Mouse (Mus musculus) CH12.LX (cell line): ENCODE measurements around the gene Pld2.

Experiments used
- BHLHE40 ChIP-seq: IDR thresholded peaks from 2 replicates; pipeline ENCODE4 v1.6.1; 2011; ENCODE audit warnings: mild to moderate bottlenecking, low read depth, low read length, improper control_type of control experiment
- CHD1 ChIP-seq: IDR thresholded peaks from 2 replicates; pipeline ENCODE4 v1.6.1; 2012; ENCODE audit warnings: low read depth, low read length, improper control_type of control experiment, inconsistent platforms
- CTCF ChIP-seq, 2 experiments: IDR thresholded peaks in 1 of 2; conservative IDR thresholded peaks in 1 of 2; 2 replicates each; pipeline ENCODE4 v1.5.1; 2011 to 2012; ENCODE audit warnings: low read depth in 2 of 2, low read length in 2 of 2, improper control_type of control experiment in 1 of 2, inconsistent platforms in 1 of 2, mild to moderate bottlenecking in 1 of 2, moderate library complexity in 1 of 2
- ELF1 ChIP-seq: IDR thresholded peaks from 2 replicates; pipeline ENCODE4 v1.6.1; 2014; ENCODE audit warnings: low read depth, mild to moderate bottlenecking, inconsistent platforms, low read length, improper control_type of control experiment
- EP300 ChIP-seq: IDR thresholded peaks from 2 replicates; pipeline ENCODE4 v1.6.1; 2011; ENCODE audit warnings: low read length, improper control_type of control experiment
- MAX ChIP-seq: IDR thresholded peaks from 2 replicates; pipeline ENCODE4 v1.6.1; 2011; ENCODE audit warnings: low read length, improper control_type of control experiment
- NRF1 ChIP-seq: IDR thresholded peaks from 2 replicates; pipeline ENCODE4 v1.6.1; 2014; ENCODE audit warnings: low read depth, mild to moderate bottlenecking, inconsistent platforms, low read length, improper control_type of control experiment, moderate library complexity
- POLR2A ChIP-seq: IDR thresholded peaks from 2 replicates; pipeline ENCODE4 v1.6.1; 2011; ENCODE audit warnings: low read depth, mild to moderate bottlenecking, improper control_type of control experiment, low read length
- POLR2AphosphoS2 ChIP-seq: IDR thresholded peaks from 2 replicates; pipeline ENCODE4 v1.6.1; 2011; ENCODE audit warnings: low read depth, low read length, improper control_type of control experiment
- RCOR1 ChIP-seq: conservative IDR thresholded peaks from 2 replicates; pipeline ENCODE4 v1.6.1; 2012; ENCODE audit warnings: low read depth, mild to moderate bottlenecking, inconsistent platforms, low read length, improper control_type of control experiment
- SMC3 ChIP-seq: IDR thresholded peaks from 2 replicates; pipeline ENCODE4 v1.6.1; 2011; ENCODE audit warnings: low read depth, low read length, improper control_type of control experiment
- UBTF ChIP-seq: IDR thresholded peaks from 2 replicates; pipeline ENCODE4 v1.6.1; 2012; ENCODE audit warnings: low read depth, mild to moderate bottlenecking, inconsistent platforms, low read length, improper control_type of control experiment, moderate library complexity
- ZC3H11A ChIP-seq: IDR thresholded peaks from 2 replicates; pipeline ENCODE4 v1.6.1; 2012; ENCODE audit warnings: low read depth, mild to moderate bottlenecking, inconsistent platforms, low read length, improper control_type of control experiment

DNA sequence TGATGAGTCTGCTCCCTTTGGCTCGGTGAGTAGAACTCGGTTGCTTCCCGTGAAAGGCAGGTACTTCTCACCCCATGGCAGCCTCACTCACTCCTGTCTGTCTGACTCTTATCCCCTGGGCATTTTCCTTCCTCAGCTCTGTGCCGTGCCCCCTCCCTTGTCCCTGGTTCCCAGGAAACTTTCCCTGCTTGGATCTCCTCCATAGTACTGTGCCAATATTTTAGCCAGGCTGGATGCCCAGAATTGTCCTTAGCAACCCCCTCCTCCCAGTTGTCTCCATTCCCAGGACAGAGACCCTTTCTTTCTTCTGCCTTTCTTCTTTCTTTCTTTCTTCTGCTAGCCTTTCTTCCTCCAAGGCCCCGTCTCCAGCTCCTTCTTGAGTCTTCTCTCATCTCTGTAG lies 1.6 kb downstream of the Pld2 start:
- TF ChIP-seq ELF1, result no peak
- TF ChIP-seq CHD1, result no peak
- no peak for TF ChIP-seq POLR2A
- no peak for TF ChIP-seq CTCF (conservative IDR thresholded peaks at IDR 0.05 in 1 of 2, IDR thresholded peaks at IDR 0.05 in 1 of 2; ENCODE audit: low read depth in 2 of 2, low read length in 2 of 2)
- TF ChIP-seq SMC3, result no peak
- no peak for TF ChIP-seq EP300
- no peak for TF ChIP-seq NRF1
- TF ChIP-seq BHLHE40, result no peak
- TF ChIP-seq UBTF, result no peak
- TF ChIP-seq MAX, result no peak
- no peak for TF ChIP-seq ZC3H11A
- no peak for TF ChIP-seq POLR2AphosphoS2
- no peak for TF ChIP-seq RCOR1
